Mouse (Mus musculus): Measurements from ENCODE around the gene Map2k3. TPM values are rescaled to one million over a fixed set of nuclear protein-coding genes. Genes with fewer than 3 reads are reported as not detected.

Map2k3 gene
- total RNA-seq, 2 experiments from 2014 or later: 154 to 218 TPM

DNA sequence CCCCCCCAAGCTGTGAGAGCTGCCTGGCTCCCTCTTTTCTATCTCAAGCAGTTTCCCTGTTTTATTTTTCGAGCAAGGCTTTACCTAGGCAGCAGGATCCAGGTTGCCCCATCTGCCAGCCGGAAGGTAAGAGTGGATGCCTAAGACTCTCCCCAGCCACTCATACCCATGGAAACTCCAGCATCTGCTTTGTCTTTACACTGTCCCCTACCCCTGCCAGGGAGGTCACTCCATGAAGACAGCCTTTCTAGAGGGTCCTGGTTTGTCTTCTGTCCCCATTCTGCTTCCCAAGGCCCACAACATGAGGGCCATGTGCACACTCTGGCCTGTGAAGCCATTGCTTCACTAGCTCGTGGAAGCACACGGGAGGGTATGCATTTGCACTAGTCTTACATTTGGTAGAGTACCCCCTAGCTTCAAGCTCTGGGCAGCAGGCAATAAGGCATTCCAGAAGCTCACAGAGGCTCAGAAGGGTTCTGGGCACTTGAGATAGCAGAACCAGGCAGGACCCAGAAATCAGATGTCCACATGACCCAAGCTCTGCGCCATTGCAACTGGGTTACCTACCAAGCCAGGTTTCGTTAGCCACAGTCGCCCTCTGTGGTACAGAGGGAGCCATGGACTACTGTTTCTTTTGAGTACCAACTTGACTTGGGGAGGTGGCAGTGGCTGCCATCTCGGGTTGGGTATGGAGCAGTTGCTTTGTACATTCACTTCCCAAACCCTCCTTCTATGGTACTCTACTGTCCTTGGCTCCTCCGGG, 24.0 kb downstream of the Map2k3 start:
- no peak for DNase-seq

DNA sequence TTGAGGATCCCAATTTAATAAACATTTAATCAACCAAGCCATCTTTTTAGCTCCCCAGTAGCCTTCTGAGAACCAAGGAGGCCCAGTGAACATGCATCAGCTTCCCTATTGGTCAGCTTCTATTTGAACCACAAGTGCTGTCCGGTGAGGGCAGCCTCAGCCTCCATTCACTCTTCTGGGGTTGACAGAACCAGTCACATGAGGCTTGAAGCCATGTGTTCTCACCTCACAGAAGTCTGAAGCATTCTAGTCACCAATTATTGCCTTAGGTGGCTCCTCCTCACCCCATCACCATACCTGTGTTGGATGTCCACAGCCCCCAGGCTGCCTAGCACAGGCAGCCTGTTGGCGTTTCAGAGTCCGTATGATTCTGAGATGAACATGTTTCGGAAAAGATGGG, 27.1 kb downstream of the Map2k3 start:
- DNase-seq: no peak

DNA sequence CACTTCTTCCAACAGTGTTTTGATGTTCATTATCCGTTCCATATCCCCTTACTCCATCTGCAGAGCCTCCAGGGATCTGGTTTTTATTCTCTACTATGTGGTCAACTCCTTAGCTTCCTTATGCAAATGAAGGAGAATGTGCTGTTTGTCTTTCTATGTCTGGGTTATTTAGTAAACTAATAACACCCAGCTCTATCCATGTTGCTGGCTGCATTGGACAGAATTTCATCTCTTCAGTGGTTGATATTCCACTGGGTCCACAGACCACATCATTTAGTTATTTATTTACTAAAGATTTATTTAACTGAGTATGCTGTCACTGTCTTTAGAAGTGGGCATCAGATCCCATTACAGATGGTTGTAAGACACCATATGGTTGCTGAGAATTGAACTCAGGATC, 29.3 kb downstream of the Map2k3 start:
- DNase-seq: no peak

DNA sequence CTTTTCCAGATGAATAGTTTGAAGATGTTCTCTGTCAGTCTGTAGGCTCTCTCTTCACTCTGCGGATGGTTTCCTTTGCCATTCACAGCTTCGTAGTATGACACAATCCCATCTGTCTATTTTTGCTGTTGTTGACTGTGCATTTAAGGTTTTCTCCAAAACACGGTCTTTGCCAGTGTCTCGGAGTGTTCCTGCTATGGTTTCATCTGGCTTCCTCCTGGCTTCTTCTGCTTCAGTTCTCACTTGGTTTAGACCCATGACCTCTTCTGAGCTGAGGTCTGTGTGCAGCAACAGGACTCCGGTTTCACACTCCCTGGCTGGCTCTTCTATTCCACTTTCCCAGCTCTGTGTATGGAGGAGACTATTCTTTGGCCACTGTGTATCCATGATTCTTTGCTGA, 30.9 kb downstream of the Map2k3 start:
- peak; percentile 50 for DNase-seq

DNA sequence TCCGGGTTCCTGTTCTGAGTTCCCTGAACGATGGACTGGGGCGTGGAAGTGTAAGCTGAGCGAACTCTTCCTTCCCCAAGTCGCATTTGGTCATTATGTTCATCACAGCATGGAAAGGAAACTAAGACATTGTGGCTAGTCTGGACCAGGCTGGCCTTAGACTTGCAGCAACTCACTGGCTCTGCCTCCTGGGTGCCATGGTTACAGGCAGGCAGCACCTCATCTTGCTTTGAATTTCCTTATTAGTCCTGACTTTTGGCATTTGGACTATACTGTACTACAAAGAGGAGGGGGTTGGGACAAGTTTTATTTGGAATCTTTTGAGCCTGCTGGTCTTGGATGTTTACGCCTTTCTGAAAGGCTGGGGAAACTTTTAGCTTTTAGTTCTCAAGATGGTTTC, 35.1 kb downstream of the Map2k3 start:
- no peak for DNase-seq

DNA sequence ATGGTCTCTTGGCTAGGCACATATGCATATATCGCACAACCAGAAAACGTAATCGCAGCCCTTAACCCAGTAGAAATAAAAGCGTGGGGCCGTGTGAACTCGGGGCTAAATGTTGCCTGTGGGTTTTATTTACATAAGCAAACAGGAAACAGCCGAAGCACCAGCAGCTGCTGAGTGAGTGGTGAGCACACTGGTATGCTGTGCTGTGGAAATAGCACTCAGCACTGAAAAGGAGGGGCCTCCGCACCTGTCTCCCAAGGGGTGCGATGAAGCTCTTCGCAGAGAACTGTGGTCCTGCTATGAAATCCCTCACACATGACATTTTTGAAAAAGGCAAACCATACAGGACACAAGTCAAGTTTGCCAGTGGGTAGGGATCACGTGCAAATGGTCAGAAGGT, 43.3 kb downstream of the Map2k3 start:
- no peak for DNase-seq

DNA sequence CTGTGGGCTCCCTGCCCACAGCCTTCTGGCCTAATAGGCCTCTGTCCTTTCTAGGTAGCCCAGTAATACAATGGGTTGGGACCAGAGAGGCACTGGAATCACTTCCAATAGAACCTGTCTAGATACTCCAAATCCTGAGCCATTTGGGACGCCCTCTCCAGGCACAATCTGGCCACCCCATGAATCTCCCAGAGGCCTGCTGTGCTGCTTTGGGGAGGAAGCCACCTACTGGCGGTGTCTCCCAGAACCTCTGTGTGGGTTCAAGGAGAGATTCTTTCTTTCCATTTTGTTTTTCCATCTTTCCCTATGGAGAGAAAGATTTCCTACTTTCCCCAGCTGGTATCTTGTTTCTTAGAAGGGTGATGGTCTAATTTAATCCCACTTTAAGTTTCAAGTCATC, 44.4 kb downstream of the Map2k3 start:
- DNase-seq: no peak

DNA sequence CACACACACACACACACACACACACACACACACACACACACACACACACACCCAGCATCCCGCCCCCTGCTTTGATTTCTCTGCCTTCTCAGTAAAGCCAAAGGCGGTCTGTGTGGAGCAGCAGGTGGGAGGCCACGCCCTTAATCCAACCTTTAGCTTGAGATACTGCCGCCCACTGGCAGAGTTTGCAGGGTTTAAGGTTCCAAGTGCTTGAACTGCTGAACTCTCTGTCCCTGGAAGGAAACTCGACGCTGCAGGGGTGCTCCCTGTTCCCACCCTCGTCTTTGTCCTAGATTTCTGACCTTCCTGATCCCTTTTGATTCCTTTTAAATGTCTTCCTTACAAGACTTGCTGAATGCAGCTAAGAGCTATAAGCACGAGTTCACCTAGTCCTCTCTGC, 44.9 kb downstream of the Map2k3 start:
- DNase-seq: peak; percentile 80

DNA sequence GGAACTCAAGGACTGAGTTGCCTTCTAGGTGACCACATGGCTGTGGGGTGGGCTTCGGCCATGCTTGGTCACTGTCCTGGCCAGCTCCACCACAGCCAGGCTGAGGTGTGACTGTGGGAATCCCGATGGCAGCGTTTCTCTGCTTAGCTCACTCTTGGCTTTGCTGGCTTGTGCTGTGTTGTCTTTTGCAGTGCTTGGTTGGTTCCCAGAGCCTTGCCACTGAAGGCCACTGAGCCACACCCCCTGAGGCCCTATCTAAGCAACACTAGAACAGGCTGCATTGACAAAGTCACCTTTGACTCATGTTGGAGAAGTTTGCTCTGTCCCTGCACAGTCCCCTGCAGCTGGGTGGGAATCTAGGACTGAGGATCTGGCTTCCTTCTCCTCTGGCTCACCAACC, 45.3 kb downstream of the Map2k3 start:
- peak; percentile 73 for DNase-seq

DNA sequence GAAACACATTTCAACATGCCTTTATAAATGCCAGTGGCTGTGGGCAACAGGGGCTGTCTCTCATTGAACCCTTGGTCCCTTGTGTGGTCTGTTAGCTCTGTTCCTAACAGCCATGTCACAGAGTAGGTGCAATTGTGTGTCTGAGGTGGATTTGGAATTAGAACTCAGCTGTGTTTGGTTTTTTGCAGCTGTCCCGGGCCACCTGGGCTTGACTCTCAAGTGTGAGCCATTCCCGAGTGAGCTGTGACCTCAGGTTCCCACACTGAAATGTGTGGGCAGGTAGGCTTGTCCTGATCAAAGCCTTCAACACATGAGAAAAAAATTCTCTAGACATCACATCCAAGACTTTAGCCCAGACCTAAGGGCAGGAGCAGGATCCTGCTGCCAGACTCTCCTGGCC, 46.8 kb downstream of the Map2k3 start:
- no peak for DNase-seq

DNA sequence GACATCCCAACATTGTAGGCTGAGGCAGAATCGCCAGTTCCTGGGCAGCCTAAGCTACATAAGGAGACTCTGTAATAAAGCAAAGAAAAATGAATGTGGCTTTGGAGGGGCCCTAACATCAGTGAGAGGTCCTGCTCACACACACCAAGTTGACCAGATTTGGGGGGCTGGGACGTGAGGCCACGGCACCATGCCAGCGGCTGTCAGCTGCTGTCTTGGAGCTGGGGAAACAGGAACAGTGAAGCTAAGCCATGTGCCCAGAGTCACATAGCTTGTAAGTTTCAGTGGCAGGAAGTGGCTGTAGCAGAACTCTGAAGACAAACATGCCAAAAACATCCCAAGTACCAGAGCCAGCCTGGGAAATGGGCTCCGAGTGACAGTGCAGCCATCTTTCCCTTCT, 48.0 kb downstream of the Map2k3 start:
- DNase-seq: no peak

DNA sequence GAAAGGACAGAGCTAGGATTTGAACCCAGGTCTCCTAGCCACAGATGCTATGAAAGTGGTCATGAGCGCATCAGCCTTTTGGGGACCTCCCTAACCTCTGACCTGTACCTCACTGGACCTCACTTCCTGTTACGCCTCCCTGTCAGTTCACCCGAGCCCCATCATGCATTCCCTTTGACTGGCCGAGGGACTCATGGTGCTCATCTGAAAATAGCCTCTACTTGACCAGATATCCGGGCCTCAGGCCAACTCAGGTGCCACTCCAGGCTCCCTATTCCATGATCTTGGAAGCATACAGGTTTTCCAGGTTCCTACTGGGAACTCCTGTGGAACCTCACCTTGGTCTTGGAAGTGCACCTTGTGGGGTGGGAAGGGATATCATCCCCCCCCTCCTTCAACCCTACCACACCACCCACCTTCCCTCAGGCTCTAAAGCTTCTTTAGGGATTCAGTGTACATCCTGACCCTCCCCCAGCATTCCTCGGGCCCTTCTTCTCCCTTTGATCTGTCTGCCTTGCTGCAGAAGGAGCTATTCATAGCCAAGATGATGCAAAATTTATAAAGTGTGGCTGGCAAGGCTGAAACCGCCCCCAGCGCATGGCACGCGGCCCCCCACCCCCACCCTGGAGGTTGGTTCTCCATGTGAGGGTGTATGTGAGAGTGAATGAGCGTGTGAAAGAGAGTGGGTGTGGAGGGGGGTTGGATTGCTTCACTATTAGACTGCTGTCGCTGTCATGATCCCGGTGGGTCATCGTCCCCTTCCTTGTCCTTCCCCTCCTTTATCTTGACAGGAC, 50.1 kb downstream of the Map2k3 start:
- no peak for DNase-seq

DNA sequence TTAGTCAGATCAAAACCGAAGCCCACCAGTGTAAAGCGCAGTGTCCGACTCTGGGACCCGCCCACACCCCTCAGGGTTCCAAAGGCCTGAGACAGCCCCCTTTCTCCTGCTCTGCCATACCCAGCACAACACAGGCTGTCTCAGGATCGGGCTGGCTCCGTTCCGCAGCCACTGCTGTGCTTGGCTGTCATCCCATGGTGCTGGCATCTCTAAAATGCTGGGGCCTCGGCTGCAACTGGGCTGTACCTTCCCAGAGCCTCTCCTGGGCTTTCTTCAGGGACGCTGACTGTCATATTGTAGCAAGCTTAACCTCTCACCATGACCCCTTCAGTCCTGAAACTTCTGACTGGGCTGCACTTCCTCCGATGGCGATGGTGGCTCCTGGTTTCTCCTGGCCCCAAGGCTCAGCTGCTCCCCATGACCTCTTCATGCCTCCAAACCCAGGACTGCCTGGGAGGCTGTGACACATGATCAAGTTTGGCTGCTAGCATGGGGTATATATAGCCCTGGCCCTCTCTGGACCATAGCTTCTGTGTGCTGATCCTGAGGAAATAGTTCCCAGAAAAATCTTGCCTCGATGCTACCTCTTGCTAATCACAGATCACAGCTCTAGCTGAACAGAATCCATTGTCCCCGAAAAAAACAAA, 53.2 kb downstream of the Map2k3 start:
- DNase-seq: peak; percentile 65

DNA sequence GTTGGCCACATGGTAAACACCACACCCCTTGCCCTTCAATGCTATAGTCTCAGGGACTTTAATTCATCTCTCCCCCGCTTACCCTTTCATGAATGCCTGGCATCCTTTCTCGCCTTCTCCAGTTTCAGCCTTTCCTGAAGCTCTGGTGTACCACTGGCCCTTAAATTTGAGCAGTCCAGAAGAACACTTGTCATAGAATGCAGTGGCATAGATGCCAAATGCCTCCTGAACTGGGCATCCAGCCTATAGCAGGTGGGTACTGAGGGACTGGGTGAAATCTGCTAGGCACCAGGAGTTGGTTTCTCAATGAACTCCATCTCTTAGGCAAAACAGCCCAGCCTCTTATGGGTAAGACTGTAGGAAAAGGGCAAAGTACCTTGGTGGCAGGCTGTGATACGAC, 58.6 kb downstream of the Map2k3 start:
- peak; percentile 35 for DNase-seq

Other genes with a start within 250 kb of the Map2k3 start
- 1 to 10 TPM; 8.3 to 9.1 TPM for gene Llgl1, start 232.3 kb upstream of the Map2k3 start, total RNA-seq (2021)
- 10 to 100 TPM; 85.4 to 97.7 TPM for gene Flii, start 204.8 kb upstream of the Map2k3 start, total RNA-seq (2021)
- 10 to 100 TPM; 73.9 to 91.2 TPM for gene Mief2, start 203.6 kb upstream of the Map2k3 start, total RNA-seq (2021)
- gene Top3a, start 154.7 kb upstream of the Map2k3 start, total RNA-seq (2021): 1 to 10 TPM; 3.2 to 3.3 TPM
- 10 to 100 TPM; 13.4 to 15.3 TPM for gene Smcr8, start 154.5 kb upstream of the Map2k3 start, total RNA-seq (2021)
- 10 to 100 TPM in 1 of 2 experiments, 1 to 10 TPM in 1; 9.1 to 12.2 TPM for gene Shmt1, start 120.3 kb upstream of the Map2k3 start, total RNA-seq (2021)
- 10 to 100 TPM; 19.1 to 22.0 TPM for gene Dhrs7b, start 101.4 kb upstream of the Map2k3 start, total RNA-seq (2021)
- 10 to 100 TPM; 34.0 TPM for gene Tmem11, start 52.8 kb upstream of the Map2k3 start, total RNA-seq (2021)
- gene Natd1, start 17.3 kb upstream of the Map2k3 start, total RNA-seq (2021): 10 to 100 TPM in 1 of 2 experiments, 1 to 10 TPM in 1; 9.5 to 10.3 TPM
- gene Kcnj12, start 90.5 kb downstream of the Map2k3 start, total RNA-seq (2021): 10 to 100 TPM; 44.5 to 45.1 TPM
- under 1 TPM; 0.20 to 0.75 TPM for gene Tnfrsf13b, start 194.7 kb downstream of the Map2k3 start, total RNA-seq (2021)
- 10 to 100 TPM; 14.0 TPM for gene Usp22, start 243.0 kb downstream of the Map2k3 start, total RNA-seq (2021)